Mouse (Mus musculus) hindbrain, embryonic 10.5 days (tissue): ENCODE measurements around the gene Tbxa2r. TPM values are rescaled to one million over a fixed set of nuclear protein-coding genes. Genes with fewer than 3 reads are reported as not detected.

Source experiments
- DNase-seq: peaks from one replicate; pipeline ENCODE4 v3.0.0-alpha.2; 2017; ENCODE audit warnings: low spot score
- H3K27ac ChIP-seq: fragments of 300-500 bp; sonication (generic); 2 replicates; pipeline ENCODE4 v1.5.1; 2016; ENCODE audit warnings: mild to moderate bottlenecking, moderate library complexity
- H3K27me3 ChIP-seq: fragments of 300-500 bp; sonication (generic); 2 replicates; pipeline ENCODE4 v1.6.1; 2016; ENCODE audit warnings: mild to moderate bottlenecking; ENCODE audit not compliant: poor library complexity, insufficient read depth, severe bottlenecking
- H3K36me3 ChIP-seq: fragments of 300-500 bp; sonication (generic); 2 replicates; pipeline ENCODE4 v1.6.1; 2016; ENCODE audit warnings: mild to moderate bottlenecking, moderate library complexity
- H3K4me1 ChIP-seq: fragments of 300-500 bp; sonication (generic); replicated peaks from 2 replicates; pipeline ENCODE4 v1.6.1; 2016; ENCODE audit warnings: mild to moderate bottlenecking
- H3K4me3 ChIP-seq: fragments of 300-500 bp; sonication (generic); 2 replicates; pipeline ENCODE4 v1.5.1; 2016; ENCODE audit warnings: mild to moderate bottlenecking, moderate library complexity
- H3K9me3 ChIP-seq: fragments of 300-500 bp; sonication (generic); 2 replicates; pipeline ENCODE4 v1.6.1; 2016; ENCODE audit warnings: mild to moderate bottlenecking, moderate library complexity
- WGBS: fragments of 180-500 bp; shearing (Covaris S2); methylation state at CpG from one replicate; pipeline ENCODE4 v1.1.7; 2016; 5-methylcytosine and 5-hydroxymethylcytosine counted together
- polyA plus RNA-seq: library from polyadenylated mRNA; unstranded; fragments of >200 nt; fragmentation: Nextera tagmentation; extraction: Ambion mirVana; gene quantifications from 2 replicates; pipeline ENCODE4 v1.2.1, GENCODE M21; 2016

Tbxa2r gene
- polyA plus RNA-seq, 1 experiment from 2014 or later = 3.3 TPM

GRCm38 (mm10) chr10:81326858-81327257, 1.7 kb upstream of the Tbxa2r start:
- peaks cover 68% of the 10 kb centered on the region for H3K36me3 ChIP-seq
- no peak for DNase-seq
- no peak overlapping the region for H3K4me3 ChIP-seq
- peaks cover 12% of the 10 kb centered on the region for H3K27me3 ChIP-seq
- no peaks in the 10 kb centered on the region for H3K9me3 ChIP-seq
- WGBS = 79% methylated on average over 6 of the region's 6 CpGs
- peak overlapping the region; percentile 50; the same call in 1 of the 2 replicates for H3K27ac ChIP-seq
- H3K4me1 ChIP-seq = peaks cover 58% of the 10 kb centered on the region

- Histone ChIP-seq H3K36me3 (peaks cover 60% of the 10 kb centered on the region), H3K4me3 (peak overlapping the region; percentile 23), H3K27ac (peak overlapping the region; percentile 71), H3K9me3 (no peaks in the 10 kb centered on the region), H3K4me1 (peaks cover 56% of the 10 kb centered on the region), H3K27me3 (peaks cover 23% of the 10 kb centered on the region)
- DNase-seq = no peak
- 37% methylated on average over 2 of the region's 2 CpGs for WGBS
Observed at GRCm38 (mm10) chr10:81327959-81328358, 572 bp upstream of the Tbxa2r start.

DNA sequence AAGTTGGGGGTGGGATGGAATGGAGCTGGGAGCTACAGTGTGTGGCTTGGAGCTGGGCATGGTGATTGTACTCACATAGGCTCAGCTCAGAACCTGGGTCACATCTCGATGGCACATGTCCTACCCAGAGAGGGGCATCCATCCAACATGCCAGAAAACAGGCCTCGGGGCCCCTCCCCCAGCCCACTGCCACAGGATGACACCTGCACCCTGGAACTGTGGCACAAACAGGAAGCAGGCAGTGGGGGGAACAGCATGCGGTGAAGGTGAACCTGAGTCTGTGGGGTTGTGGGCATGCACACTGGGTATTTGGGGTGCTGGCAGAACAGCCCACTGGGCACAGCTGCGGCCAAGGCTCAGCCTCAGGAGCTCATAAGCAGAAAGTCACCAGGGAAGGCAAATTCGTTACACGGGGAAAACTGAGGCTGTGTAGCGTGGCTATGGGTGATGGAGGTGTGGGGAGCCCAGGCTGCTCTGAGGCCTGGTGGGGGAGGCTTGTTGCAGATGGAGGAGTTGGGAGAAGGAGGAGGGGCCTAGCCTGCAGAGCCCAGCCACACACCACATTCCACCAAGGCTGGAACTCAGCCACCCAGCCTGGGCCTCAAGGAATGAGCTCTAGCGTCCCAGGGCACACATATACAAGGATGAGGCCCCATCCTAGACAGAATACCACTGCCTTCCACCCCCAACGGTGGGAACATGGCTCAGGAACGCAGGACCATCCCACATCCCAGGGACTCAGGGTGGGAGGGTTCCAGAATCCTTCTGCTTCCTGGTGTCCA, 854 bp downstream of the Tbxa2r start:
- Histone ChIP-seq H3K36me3 (peaks cover 46% of the 10 kb centered on the region), H3K9me3 (no peaks in the 10 kb centered on the region), H3K4me1 (peaks cover 58% of the 10 kb centered on the region), H3K27ac (peak overlapping the region; percentile 71; the same call in 1 of the 2 replicates), H3K4me3 (0 out of 2 replicates have a peak overlapping the region, but pooled peaks have one; percentile 0), H3K27me3 (peaks cover 38% of the 10 kb centered on the region)
- 74% methylated on average over 10 of the region's 10 CpGs for WGBS
- DNase-seq = no peak

- Histone ChIP-seq H3K27me3 (peaks cover 44% of the 10 kb centered on the region), H3K4me1 (peaks cover 64% of the 10 kb centered on the region), H3K36me3 (peaks cover 40% of the 10 kb centered on the region), H3K9me3 (no peaks in the 10 kb centered on the region), H3K27ac (no peak overlapping the region), H3K4me3 (no peak overlapping the region)
- 63% methylated on average over 4 of the region's 4 CpGs for WGBS
- no peak for DNase-seq
Observed at GRCm38 (mm10) chr10:81330007-81330406, 1.5 kb downstream of the Tbxa2r start.

GRCm38 (mm10) chr10:81332277-81332676, 3.7 kb downstream of the Tbxa2r start:
- H3K4me3 ChIP-seq = peak overlapping the region; percentile 38
- peaks cover 17% of the 10 kb centered on the region for H3K36me3 ChIP-seq
- peaks cover 66% of the 10 kb centered on the region for H3K4me1 ChIP-seq
- peaks cover 60% of the 10 kb centered on the region for H3K27me3 ChIP-seq
- WGBS = 10% methylated on average over 29 of the region's 29 CpGs
- DNase-seq = no peak
- no peaks in the 10 kb centered on the region for H3K9me3 ChIP-seq
- H3K27ac ChIP-seq = peak overlapping the region; percentile 31; the same call in 1 of the 2 replicates

DNA sequence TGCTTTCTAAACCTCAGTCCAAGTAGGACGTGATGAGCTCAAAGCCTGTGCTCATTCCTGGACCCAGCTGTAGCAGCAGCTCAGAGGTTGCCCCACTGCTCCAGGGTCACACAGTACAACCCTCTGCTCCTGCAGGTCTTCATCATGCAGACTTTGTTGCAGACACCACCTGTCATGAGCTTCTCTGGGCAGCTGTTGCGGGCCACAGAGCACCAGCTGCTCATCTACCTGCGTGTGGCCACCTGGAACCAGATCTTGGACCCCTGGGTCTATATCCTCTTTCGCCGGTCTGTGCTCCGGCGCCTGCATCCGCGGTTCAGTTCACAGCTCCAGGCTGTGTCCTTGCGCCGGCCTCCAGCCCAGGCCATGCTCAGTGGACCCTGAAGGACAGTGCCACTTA, 5.8 kb downstream of the Tbxa2r start:
- Histone ChIP-seq H3K27me3 (peaks cover 77% of the 10 kb centered on the region), H3K9me3 (no peaks in the 10 kb centered on the region), H3K36me3 (no peaks in the 10 kb centered on the region), H3K4me3 (no peak overlapping the region; the same call in 1 of the 2 replicates), H3K4me1 (peaks cover 56% of the 10 kb centered on the region), H3K27ac (peak overlapping the region; percentile 83; the same call in 1 of the 2 replicates)
- WGBS = 53% methylated on average over 11 of the region's 11 CpGs
- DNase-seq = no peak

DNA sequence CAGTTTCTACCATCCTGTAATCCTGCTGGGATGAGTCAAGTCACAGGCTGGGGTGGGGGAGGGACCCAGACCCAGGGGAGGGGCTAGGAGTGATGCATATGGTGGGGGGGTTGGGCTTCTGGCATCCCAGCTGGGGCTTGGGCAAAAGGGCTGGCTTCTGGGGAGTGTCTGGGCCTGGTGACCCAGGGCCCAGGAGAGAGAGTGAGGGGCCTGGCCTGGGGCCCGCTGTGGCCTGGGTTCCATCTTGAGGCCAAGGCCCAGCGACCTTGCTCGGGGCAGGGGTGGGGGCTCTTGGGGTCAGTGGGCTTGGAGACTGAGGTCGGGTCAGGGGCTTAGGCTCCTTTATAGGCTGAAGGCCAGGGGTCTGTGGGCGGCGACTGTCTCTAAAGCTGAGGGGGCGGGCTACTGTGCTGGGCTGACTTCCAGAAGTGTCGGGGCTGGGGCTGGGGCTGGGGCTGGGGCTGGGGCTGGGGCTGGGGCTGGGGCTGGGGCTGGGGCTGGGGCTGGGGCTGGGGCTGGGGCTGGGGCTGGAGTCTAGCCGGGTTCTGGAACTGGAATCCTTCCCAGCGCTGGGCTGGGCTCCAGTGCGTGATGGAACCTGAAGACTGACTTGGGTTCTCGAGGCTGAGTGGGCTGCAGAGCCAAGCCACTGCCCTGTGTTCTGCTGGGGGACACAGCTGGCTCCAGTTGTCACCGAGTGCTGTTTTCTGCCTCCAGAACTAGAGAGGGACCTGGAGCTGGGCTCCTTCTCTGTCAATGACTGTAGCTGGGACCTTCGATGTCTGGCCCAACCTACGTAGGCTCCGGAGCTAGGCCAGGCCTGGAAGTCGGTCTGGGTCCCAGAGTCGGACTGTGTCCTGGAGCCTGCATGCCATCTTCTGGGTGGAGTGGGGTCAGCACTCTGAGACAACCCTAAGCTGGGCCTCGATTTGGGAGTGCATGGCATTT, 7.1 kb downstream of the Tbxa2r start:
- peaks cover 85% of the 10 kb centered on the region for H3K27me3 ChIP-seq
- peaks cover 52% of the 10 kb centered on the region for H3K4me1 ChIP-seq
- no peaks in the 10 kb centered on the region for H3K9me3 ChIP-seq
- 33% methylated on average over 19 of the region's 19 CpGs for WGBS
- no peaks in the 10 kb centered on the region for H3K36me3 ChIP-seq
- peak overlapping the region; percentile 27 for H3K4me3 ChIP-seq
- peak; percentile 61 for DNase-seq
- H3K27ac ChIP-seq = peak overlapping the region; percentile 83

DNA sequence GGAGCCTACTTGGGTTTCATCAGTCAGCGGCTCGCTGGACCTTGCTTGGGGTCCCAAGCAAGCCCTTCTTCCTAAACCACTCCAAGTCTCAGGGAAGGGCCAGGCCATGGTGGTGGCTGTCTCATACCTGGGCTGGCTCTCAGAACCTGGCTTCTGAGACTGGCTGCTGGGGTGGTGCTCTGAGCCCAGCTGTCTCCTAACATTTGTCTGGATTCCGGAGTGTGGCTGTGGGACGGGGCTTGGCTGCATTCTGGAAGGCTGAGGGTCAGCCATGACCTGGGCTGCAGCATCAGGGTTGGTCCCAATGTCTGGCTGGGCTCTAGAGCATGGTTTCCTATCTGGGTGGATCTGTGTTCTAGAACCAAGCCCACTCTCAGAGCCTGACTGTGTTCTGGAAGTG, 8.0 kb downstream of the Tbxa2r start:
- H3K27me3 ChIP-seq = peaks cover 86% of the 10 kb centered on the region

GRCm38 (mm10) chr10:81340551-81341332, 12.2 kb downstream of the Tbxa2r start:
- Histone ChIP-seq H3K4me1 (peaks cover 42% of the 10 kb centered on the region), H3K4me3 (0 out of 2 replicates have a peak overlapping the region, but pooled peaks have one; percentile 5), H3K36me3 (peaks cover 8% of the 10 kb centered on the region), H3K9me3 (no peaks in the 10 kb centered on the region), H3K27me3 (peaks cover 89% of the 10 kb centered on the region), H3K27ac (no peak overlapping the region)
- DNase-seq = no peak
- 35% methylated on average over 17 of the region's 17 CpGs for WGBS

More for the DNA sequence above, 8.0 kb downstream of the Tbxa2r start:
- Histone ChIP-seq H3K36me3 (no peaks in the 10 kb centered on the region), H3K4me3 (no peak overlapping the region), H3K27ac (peak overlapping the region; percentile 83; the same call in 1 of the 2 replicates), H3K9me3 (no peaks in the 10 kb centered on the region), H3K4me1 (peaks cover 61% of the 10 kb centered on the region)
- DNase-seq = no peak
- 93% methylated on average over 4 of the region's 4 CpGs for WGBS

- peak; percentile 74 for DNase-seq
- Histone ChIP-seq H3K27ac (no peak overlapping the region), H3K9me3 (no peaks in the 10 kb centered on the region), H3K27me3 (peaks cover 91% of the 10 kb centered on the region), H3K4me1 (peaks cover 41% of the 10 kb centered on the region), H3K36me3 (peaks cover 15% of the 10 kb centered on the region), H3K4me3 (0 out of 2 replicates have a peak overlapping the region, but pooled peaks have one; percentile 5)
- 32% methylated on average over 16 of the region's 16 CpGs for WGBS
Observed at GRCm38 (mm10) chr10:81341333-81341949, 12.9 kb downstream of the Tbxa2r start.

DNA sequence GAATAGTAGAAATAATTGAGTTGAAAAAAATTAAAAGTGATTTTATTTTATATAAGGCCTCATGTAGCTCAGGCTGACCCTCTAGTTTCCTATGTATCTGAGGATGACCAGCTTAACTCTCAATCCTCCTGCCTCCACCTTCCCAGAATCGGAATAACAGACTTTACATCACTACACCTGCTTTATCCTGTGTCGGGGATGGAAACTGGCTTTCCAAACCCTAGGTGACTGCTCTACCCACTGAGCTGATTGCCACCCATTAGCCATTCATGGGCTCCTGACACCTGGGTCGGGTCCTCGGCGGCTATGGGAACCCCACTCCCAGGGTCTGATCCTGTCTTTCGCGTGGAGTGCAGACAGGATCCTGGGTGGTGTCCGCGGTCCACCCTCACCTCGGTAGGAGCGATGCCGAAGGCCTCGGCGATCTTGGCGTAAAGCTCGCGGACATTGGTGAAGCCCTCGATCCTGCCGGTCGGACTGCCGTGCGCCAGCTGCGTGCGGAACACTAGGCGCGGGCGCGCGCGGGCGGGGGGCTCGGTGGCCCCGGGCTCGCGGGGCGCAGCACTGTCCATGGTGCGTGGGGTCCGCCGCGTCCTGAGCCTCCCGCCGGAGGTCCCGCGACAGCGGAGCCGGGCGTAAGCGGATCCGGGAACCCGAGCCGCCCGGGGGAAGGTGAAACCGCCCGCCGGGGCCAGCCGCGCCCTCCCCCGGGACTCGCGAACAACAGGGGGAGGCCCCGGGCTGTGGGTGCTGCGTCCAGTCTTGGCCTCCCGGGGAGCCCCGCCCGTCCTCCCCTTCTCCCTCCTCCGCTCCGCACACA, 14.4 kb downstream of the Tbxa2r start, which contains the start of gene Gipc3:
Gene Gipc3 (minus strand): TSS at position 581 of the 820 bp plus-strand sequence.
- peaks cover 26% of the 10 kb centered on the region for H3K36me3 ChIP-seq
- H3K4me3 ChIP-seq = peak within 1 kb of the TSS; percentile 56
- WGBS = 8% methylated on average over 58 of the region's 67 CpGs
- H3K9me3 ChIP-seq = no peaks in the 10 kb centered on the region
- no peak for DNase-seq
- H3K27me3 ChIP-seq = peaks cover 91% of the 10 kb centered on the region
- peaks cover 49% of the 10 kb centered on the region for H3K4me1 ChIP-seq
- peak within 1 kb of the TSS; percentile 66; the same call in 1 of the 2 replicates for H3K27ac ChIP-seq
